Mouse (Mus musculus) ES-E14 (cell line): ENCODE results near the gene Nlk. TPM values are rescaled to one million over a fixed set of nuclear protein-coding genes. Genes with fewer than 3 reads are reported as not detected.

ENCODE experiments used
- DNase-seq: peaks from one replicate; pipeline ENCODE4 v3.0.0-alpha.2; 2013; ENCODE audit warnings: low read depth, low spot score
- H3K27ac ChIP-seq: 2 replicates; pipeline ENCODE4 v1.5.1; 2012; ENCODE audit warnings: low read depth, mild to moderate bottlenecking, low read length, moderate library complexity, mixed read lengths; ENCODE audit not compliant: poor library complexity, insufficient read depth, severe bottlenecking
- H3K36me3 ChIP-seq: 2 replicates; pipeline ENCODE4 v1.6.1; 2012; ENCODE audit warnings: mild to moderate bottlenecking, low read length, moderate library complexity, mixed read lengths; ENCODE audit not compliant: control insufficient read depth, poor library complexity, insufficient read depth, severe bottlenecking
- H3K4me1 ChIP-seq, 2 experiments: fragments of 150-350 bp in 1 of 2; sonication (generic) in 1 of 2; 2 replicates each; pipeline ENCODE4 v1.6.1; 2012; ENCODE audit warnings: low read length in 2 of 2, mild to moderate bottlenecking in 1 of 2, mixed read lengths in 1 of 2; ENCODE audit not compliant: control insufficient read depth in 2 of 2, insufficient read depth in 2 of 2, poor library complexity in 1 of 2
- H3K4me3 ChIP-seq, 2 experiments: fragments of 150-350 bp in 1 of 2; sonication (generic) in 1 of 2; 2 replicates each; pipeline ENCODE4 v1.5.1; 2012; ENCODE audit warnings: low read length in 2 of 2, low read depth in 1 of 2, mild to moderate bottlenecking in 1 of 2, mixed read lengths in 1 of 2; ENCODE audit not compliant: insufficient read depth in 1 of 2, poor library complexity in 1 of 2, severe bottlenecking in 1 of 2
- H3K9ac ChIP-seq: 2 replicates; pipeline ENCODE4 v1.6.1; 2012; ENCODE audit warnings: low read depth, mild to moderate bottlenecking, low read length, mixed read lengths; ENCODE audit not compliant: poor library complexity, insufficient read depth, severe bottlenecking
- H3K9me3 ChIP-seq: fragments of 150-350 bp; sonication (generic); 2 replicates; pipeline ENCODE4 v1.6.1; 2012; ENCODE audit warnings: low read depth, mild to moderate bottlenecking, low read length; ENCODE audit not compliant: control insufficient read depth, insufficient read depth
- CHD2 ChIP-seq: IDR thresholded peaks from 2 replicates; pipeline ENCODE4 v1.6.1; 2014; ENCODE audit warnings: mild to moderate bottlenecking, low read depth, low read length, inconsistent platforms
- HCFC1 ChIP-seq: IDR thresholded peaks from 2 replicates; pipeline ENCODE4 v1.6.1; 2012; ENCODE audit warnings: low read length, inconsistent platforms, borderline replicate concordance; ENCODE audit not compliant: insufficient read depth
- MAFK ChIP-seq: IDR thresholded peaks from 2 replicates; pipeline ENCODE4 v1.6.1; 2014; ENCODE audit warnings: mild to moderate bottlenecking, low read depth, low read length, inconsistent platforms; ENCODE audit not compliant: insufficient read depth
- ZC3H11A ChIP-seq: IDR thresholded peaks from 2 replicates; pipeline ENCODE4 v1.6.1; 2012; ENCODE audit warnings: low read depth, mild to moderate bottlenecking, inconsistent platforms, low read length, borderline replicate concordance
- ZNF384 ChIP-seq: IDR thresholded peaks from 2 replicates; pipeline ENCODE4 v1.6.1; 2012; ENCODE audit warnings: low read depth, low read length, inconsistent platforms
- in situ Hi-C, 2 experiments: fragments of 600-800 bp; cut with MboI; formaldehyde crosslinking; loops; one replicate each; pipeline ENCODE4 v1.15.1; 2025; ENCODE audit warnings: low sequenced_read_pairs in 2 of 2, inconsistent platforms in 1 of 2; ENCODE audit not compliant: unreplicated experiment in 2 of 2
- total RNA-seq: library from RNA; depleted of rRNA; stranded (reverse); fragments of 300-350 nt; gene quantifications from 2 replicates; pipeline ENCODE4 v1.2.3, GENCODE M21; 2012

Nlk gene
- total RNA-seq, 1 experiment = 24.7 TPM

GRCm38 (mm10) chr11:78681058-78681457, 16.1 kb downstream of the Nlk start:
- TF ChIP-seq HCFC1 (no peak), ZC3H11A (no peak), CHD2 (no peak), ZNF384 (no peak), MAFK (no peak)
- in situ Hi-C loops = no loop called here
- Histone ChIP-seq H3K36me3 (peaks cover 5% of the 10 kb centered on the region), H3K9ac (no peak overlapping the region), H3K4me1 (no peaks in the 10 kb centered on the region), H3K4me3 (no peak overlapping the region), H3K27ac (no peak overlapping the region), H3K9me3 (no peaks in the 10 kb centered on the region)
- DNase-seq = no peak

GRCm38 (mm10) chr11:78678761-78679160, 18.4 kb downstream of the Nlk start:
- Histone ChIP-seq H3K9ac (no peak overlapping the region), H3K27ac (no peak overlapping the region), H3K9me3 (no peaks in the 10 kb centered on the region), H3K4me3 (no peak overlapping the region), H3K4me1 (no peaks in the 10 kb centered on the region), H3K36me3 (peaks cover 5% of the 10 kb centered on the region)
- no peak for DNase-seq
- in situ Hi-C loops = no loop called here
- no peak for TF ChIP-seq MAFK
- TF ChIP-seq CHD2 = no peak
- no peak for TF ChIP-seq ZC3H11A
- TF ChIP-seq ZNF384 = no peak

- TF ChIP-seq HCFC1 = 0 out of 2 replicates have a peak, but pooled peaks have one; percentile 25
- TF ChIP-seq ZC3H11A = no peak
- peak; percentile 45; the same call in 1 of the 2 replicates for TF ChIP-seq CHD2
- Histone ChIP-seq H3K4me1 (peaks cover 5 to 27% of the 10 kb centered on the region in 2 experiments), H3K9me3 (no peaks in the 10 kb centered on the region), H3K9ac (no peak overlapping the region), H3K4me3 (0 out of 4 replicates have a peak overlapping the region, but pooled peaks of 1 of the 2 experiments have one; percentile 5), H3K27ac (peak overlapping the region; percentile 53; the same call in 1 of the 2 replicates), H3K36me3 (no peaks in the 10 kb centered on the region)
- in situ Hi-C loops = no loop called here
- DNase-seq = peak; percentile 89
These were observed 28.5 kb downstream of the Nlk start for GRCm38 (mm10) chr11:78668647-78669046.

- peaks cover under 1% of the 10 kb centered on the region; the same call in 1 of the 2 replicates for H3K36me3 ChIP-seq
- in situ Hi-C loops = no loop called here
- TF ChIP-seq HCFC1 (no peak), MAFK (no peak), ZC3H11A (no peak), CHD2 (no peak), ZNF384 (no peak)
- no peak overlapping the region for H3K9ac ChIP-seq
- no peak for DNase-seq
- peaks cover 6 to 31% of the 10 kb centered on the region in 2 experiments for H3K4me1 ChIP-seq
- H3K27ac ChIP-seq = no peak overlapping the region
- no peak overlapping the region for H3K4me3 ChIP-seq
- H3K9me3 ChIP-seq = no peaks in the 10 kb centered on the region
These were observed 32.3 kb downstream of the Nlk start for GRCm38 (mm10) chr11:78664853-78665252.

- peak overlapping the region; percentile 48; the same call in 1 of the 2 replicates for H3K27ac ChIP-seq
- in situ Hi-C loops = no loop called here
- TF ChIP-seq CHD2 (no peak), MAFK (no peak), ZNF384 (no peak), ZC3H11A (no peak), HCFC1 (no peak)
- no peak overlapping the region for H3K4me3 ChIP-seq
- no peak overlapping the region for H3K9ac ChIP-seq
- DNase-seq = peak; percentile 34
- H3K36me3 ChIP-seq = peaks cover 3% of the 10 kb centered on the region; the same call in 1 of the 2 replicates
- H3K4me1 ChIP-seq = peaks cover 6 to 25% of the 10 kb centered on the region in 2 experiments
- H3K9me3 ChIP-seq = no peaks in the 10 kb centered on the region
These were observed 33.3 kb downstream of the Nlk start for GRCm38 (mm10) chr11:78663916-78664315.
